Mouse (Mus musculus) kidney, adult 9 months (tissue): ENCODE measurements around the gene Nkapd1.
A peak's percentile ranks its signal among the peaks of the same experiment; 100 is the strongest.

ENCODE experiments used
- DNase-seq: peaks from one replicate; pipeline ENCODE4 v3.0.0; 2022

The Nkapd1 gene

GRCm38 (mm10) chr9:50596973-50597372, 20.3 kb downstream of the Nkapd1 start:
- no peak for DNase-seq

GRCm38 (mm10) chr9:50594794-50595417, 22.4 kb downstream of the Nkapd1 start:
- peak; percentile 61 for DNase-seq

- DNase-seq = peak; percentile 40
Measured at GRCm38 (mm10) chr9:50593544-50593943, 23.7 kb downstream of the Nkapd1 start.

DNA sequence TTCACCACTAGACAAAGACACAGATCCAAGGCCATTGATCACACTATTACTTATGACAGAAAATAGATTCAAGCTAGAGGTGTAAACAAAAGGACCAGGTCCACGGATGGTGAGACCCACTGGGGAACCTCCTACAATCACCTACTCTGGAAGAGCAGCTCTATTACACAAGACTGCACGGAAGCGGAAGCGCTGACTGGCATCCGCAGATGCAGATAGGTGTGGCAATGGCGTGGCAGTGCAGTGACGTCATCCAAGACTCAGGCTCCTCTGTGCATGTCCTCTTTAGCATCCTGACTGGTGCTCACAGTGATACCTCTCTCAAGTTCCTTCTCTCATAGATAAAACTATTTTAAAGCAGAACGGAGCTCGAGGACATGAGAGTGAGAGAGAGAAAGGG, 24.3 kb downstream of the Nkapd1 start:
- DNase-seq = no peak

DNA sequence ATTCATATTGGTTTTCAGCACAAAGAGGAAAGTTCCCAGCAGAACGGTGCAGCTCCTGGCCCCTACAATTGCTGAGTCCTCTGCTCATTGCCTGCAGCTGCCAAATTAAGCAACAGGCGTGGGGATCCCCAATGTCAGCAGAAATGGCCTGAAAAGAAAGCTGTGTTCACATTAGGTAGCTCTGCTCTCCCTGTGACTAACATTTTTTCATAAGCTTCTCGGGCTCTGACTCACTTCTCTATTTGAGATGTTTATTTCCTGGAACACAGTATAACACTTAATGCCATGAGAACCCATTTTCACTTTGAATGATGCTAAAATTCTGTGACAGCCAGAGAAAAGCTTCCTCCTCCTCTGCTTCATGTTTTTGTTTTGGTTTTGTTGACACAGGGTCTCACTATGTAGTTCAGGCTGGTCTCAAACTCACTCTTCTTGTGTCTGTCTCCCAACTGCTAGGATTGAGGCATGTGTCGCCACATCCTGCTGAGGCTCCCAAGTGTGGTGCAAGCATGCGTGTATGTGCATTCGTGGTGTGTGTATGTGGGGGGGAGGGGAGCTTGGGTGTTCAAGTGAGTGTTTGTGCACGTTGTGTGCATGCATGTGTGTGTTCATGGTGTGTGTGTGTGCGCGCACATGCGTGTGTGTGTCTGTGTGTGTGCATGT, 26.3 kb downstream of the Nkapd1 start:
- DNase-seq = no peak

DNA sequence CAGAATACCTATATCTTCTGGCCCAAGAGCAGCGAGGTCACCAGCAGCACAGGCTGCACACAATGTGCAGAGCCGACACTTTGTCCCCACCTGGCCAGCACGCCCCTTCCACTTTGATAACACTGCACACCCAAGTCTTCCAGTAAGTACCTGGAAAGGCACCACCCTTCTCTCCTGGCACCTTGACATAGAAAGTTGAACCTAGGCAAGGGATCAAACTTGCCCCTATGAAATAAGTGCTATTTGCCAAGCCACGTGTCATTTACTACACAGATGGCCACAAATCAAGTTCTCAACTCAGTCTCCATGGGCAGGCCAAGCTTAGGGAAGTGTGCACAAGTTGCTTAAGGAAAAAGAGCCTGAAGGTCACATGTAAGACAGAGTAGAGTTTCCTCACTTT, 30.3 kb downstream of the Nkapd1 start:
- no peak for DNase-seq

DNA sequence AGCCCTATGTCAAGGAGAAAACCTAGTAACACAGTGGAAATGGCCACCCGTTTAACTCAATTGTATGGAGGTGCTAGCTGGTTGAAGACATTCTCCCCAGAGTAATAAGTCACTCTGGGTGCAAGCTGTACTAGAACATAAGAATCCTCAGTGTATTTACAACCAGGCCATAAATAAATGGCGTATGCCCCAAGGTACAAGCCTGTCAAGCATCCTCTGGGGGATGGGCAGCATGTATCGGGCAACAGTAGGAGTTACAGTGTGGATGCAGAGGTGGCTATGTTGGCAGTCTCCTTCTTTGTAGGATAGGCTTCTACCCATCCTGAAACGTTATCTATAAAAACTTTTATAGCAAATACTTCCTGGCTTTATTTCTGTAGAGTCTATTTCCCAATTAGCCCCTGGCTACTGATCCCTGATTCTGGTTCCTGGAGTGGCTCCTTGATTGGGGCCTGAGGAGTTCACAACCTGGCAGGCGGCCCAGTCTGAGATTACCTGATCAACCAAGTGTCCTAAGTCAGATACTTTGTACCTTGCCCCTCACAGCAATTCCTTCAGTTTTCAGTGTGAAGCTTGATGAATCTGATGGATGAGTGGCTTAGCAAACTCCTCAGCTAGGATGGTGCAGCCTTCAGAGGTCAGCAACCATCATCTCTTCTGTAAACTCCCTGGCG, 32.0 kb downstream of the Nkapd1 start:
- peak; percentile 91 for DNase-seq

GRCm38 (mm10) chr9:50580370-50580769, 36.9 kb downstream of the Nkapd1 start:
- DNase-seq = no peak

GRCm38 (mm10) chr9:50569599-50570525, 47.4 kb downstream of the Nkapd1 start:
- DNase-seq = no peak

- DNase-seq = no peak
Measured at GRCm38 (mm10) chr9:50567881-50568280, 49.4 kb downstream of the Nkapd1 start.

DNA sequence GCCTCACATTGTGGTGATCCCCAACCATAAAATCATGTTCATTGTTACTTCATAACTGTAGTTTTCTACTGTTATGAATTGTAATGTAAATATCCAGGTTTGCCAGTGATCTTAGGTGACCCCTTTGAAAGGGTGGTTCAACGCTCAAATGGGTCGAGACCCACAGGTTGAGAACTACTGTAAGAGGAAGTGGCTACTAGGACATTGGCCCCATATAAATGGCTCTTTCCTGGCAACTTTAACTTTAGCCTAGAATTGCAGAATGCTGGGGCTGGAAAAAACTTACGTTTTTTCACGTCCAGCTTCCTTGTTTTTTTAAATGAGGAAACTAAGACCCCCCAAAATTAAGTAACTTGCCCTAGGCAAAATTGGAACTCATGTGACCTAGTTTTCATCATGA, 49.9 kb downstream of the Nkapd1 start:
- DNase-seq = no peak

GRCm38 (mm10) chr9:50565940-50566339, 51.3 kb downstream of the Nkapd1 start:
- DNase-seq = no peak

DNA sequence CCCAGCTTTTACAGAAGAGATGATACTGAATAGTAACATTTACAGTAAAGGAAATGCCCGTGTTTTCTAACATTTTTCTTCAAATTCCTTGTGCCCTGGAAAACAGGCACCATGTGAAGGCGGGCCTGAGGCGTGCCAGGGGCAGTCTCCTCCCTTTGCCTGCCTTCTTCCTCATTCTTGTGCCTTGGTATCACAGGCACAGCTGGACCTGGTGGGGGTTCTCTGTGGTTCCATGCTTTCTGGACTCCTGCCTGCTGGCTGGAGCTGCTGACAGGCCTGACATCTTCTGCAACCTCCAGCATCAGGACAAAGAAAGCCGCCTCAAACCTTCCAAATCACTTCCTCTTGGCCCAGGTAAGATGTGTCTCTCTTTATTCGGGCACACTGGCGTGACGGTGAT, 52.1 kb downstream of the Nkapd1 start:
- no peak for DNase-seq

DNA sequence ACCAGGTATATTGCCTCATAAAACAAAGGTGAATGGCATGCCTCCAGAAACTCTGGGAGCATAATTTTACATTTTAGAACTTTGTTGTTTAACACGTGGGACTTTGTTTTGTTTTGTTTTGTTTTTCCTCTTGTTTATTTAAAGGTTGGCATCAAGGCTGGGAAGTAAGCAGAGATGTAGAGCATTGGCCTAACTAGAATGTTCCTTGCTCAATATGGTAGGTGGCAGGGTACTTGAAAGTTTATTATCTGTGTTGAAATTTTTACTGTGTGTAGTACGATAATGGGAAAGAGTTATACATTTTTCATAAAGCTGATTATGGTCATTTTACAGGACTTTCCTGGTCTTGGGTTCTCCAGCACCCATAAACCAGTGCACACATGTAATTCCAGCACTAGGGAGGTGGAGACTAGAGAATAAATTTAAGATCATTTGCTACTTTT, 55.3 kb downstream of the Nkapd1 start:
- no peak for DNase-seq

DNA sequence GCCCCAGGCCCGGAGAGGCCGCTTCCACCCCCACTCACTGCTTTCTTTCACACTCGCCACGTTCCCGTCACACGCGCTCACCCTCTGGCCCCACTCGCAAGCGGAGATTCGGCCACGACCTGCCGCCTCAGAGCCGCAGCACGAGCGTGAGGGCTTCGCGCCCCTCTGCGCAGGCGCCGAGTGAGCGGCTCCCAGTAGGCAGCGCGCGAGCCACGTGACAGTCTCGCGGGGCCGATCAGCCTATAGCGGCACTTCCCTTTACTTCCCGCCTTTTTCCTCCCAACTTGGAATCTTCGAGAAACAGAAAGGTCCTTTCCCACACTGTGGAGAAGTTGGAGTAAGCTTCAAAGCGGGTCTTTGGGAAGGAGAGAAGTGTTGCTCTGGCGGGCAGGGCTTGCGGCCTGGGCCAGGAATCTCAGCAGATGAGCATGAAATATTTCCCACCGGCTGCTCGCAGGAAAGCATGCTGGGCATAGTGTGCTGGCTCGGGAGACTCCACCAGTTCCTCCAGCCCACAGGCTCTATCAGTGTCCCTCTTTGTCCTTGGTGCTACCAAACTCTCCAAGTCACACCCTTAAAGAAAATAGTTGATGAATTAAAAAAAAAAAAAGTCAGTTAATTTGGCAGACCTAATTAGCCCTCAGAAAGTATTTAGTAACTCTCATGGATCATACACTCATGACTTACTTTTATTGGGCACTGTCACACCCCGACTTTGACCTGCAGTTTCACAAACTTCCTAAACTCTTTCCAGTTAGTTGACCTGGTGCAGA, 55.9 kb downstream of the Nkapd1 start, which contains the start of gene Tex12:
TSS of gene Tex12 (minus strand) at position 181 of the 773 bp plus-strand sequence.
- peak; percentile 40 for DNase-seq
